Mouse (Mus musculus) G1E (cell line): ENCODE results near the gene Zranb3.

Experiments
- CTCF ChIP-seq: IDR thresholded peaks from 2 replicates; pipeline ENCODE4 v1.5.1; 2012; ENCODE audit warnings: low read depth, low read length, inconsistent platforms, mixed read lengths
- TAL1 ChIP-seq: conservative IDR thresholded peaks from 2 replicates; pipeline ENCODE4 v1.6.1; 2012; ENCODE audit warnings: low read depth, low read length, inconsistent platforms, mixed read lengths

DNA sequence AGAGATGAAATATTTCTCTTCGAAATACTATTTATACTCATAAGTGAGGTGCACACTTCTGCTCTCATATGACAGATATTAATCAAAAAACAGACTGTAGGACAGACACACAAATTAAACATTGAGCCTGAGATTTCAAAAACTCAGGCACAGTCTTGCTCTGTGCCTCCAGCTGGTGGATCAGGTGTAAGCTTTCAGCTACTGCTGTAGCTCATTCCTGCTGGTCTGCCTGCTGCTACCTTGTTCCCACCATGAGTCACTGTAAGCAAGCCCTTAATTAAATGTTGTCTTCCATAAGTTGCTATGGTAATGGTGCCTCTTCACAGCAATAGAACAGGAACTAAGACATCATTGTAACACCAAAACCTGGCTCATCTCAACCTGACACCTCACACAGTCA, 70.7 kb downstream of the Zranb3 start:
- TF ChIP-seq CTCF (no peak), TAL1 (no peak)
